Mouse (Mus musculus) intestine, embryonic 15.5 days (tissue): ENCODE measurements around the gene Stx1a. TPM values are rescaled to one million over a fixed set of nuclear protein-coding genes. Genes with fewer than 3 reads are reported as not detected.
A peak's percentile ranks its signal among the peaks of the same experiment; 100 is the strongest.
"Not testable (repeated sequence)": the region's sequence is repeated elsewhere in the genome, so short reads cannot be mapped to it uniquely, and the experiment has no call there.

Experiments used
- ATAC-seq: fragments of 200-750 bp; cut with Nextera tagmentation; 2 replicates; pipeline ENCODE4 v1.8.0; 2017; ENCODE audit warnings: moderate TSS enrichment, moderate library complexity
- H3K27ac ChIP-seq: fragments of 300-500 bp; sonication (generic); 2 replicates; pipeline ENCODE4 v1.5.1; 2015; ENCODE audit warnings: mild to moderate bottlenecking, inconsistent platforms
- H3K27me3 ChIP-seq: fragments of 300-500 bp; sonication (generic); replicated peaks from 2 replicates; pipeline ENCODE4 v1.6.1; 2015; ENCODE audit warnings: inconsistent platforms
- H3K36me3 ChIP-seq: fragments of 300-500 bp; sonication (generic); 2 replicates; pipeline ENCODE4 v1.6.1; 2015; ENCODE audit warnings: inconsistent platforms
- H3K4me1 ChIP-seq: fragments of 300-500 bp; sonication (generic); replicated peaks from 2 replicates; pipeline ENCODE4 v1.6.1; 2015; ENCODE audit warnings: inconsistent platforms
- H3K4me2 ChIP-seq: fragments of 300-500 bp; sonication (generic); replicated peaks from 2 replicates; pipeline ENCODE4 v1.6.1; 2015; ENCODE audit warnings: mild to moderate bottlenecking, inconsistent platforms
- H3K4me3 ChIP-seq: fragments of 300-500 bp; sonication (generic); replicated peaks from 2 replicates; pipeline ENCODE4 v1.5.1; 2015; ENCODE audit warnings: inconsistent platforms
- H3K9ac ChIP-seq: fragments of 300-500 bp; sonication (generic); 2 replicates; pipeline ENCODE4 v1.6.1; 2015; ENCODE audit warnings: inconsistent platforms
- H3K9me3 ChIP-seq: fragments of 300-500 bp; sonication (generic); 2 replicates; pipeline ENCODE4 v1.6.1; 2016; ENCODE audit warnings: inconsistent platforms
- WGBS: fragments of 180-500 bp; shearing (Covaris S2); methylation state at CpG from one replicate; pipeline ENCODE4 v1.1.7; 2015; 5-methylcytosine and 5-hydroxymethylcytosine counted together
- polyA plus RNA-seq: library from polyadenylated mRNA; unstranded; fragments of >200 nt; fragmentation: Nextera tagmentation; extraction: Ambion mirVana; gene quantifications from 2 replicates; pipeline ENCODE4 v1.2.1, GENCODE M21; 2015

Stx1a gene
- polyA plus RNA-seq, 1 experiment from 2014 or later: 13.0 TPM

GRCm38 (mm10) chr5:135049268-135049667 is 26.0 kb downstream of the Stx1a start:
- H3K4me2 ChIP-seq, H3K9ac ChIP-seq, H3K4me3 ChIP-seq, ATAC-seq, H3K9me3 ChIP-seq, H3K4me1 ChIP-seq, H3K27me3 ChIP-seq, H3K27ac ChIP-seq: not testable (repeated sequence)
- H3K36me3 ChIP-seq: peaks cover 20% of the 10 kb centered on the region
- 88% methylated on average over 6 of the region's 6 CpGs for WGBS

GRCm38 (mm10) chr5:135053356-135053755 is 30.1 kb downstream of the Stx1a start:
- Histone ChIP-seq H3K9ac (no peak overlapping the region), H3K4me3 (no peak overlapping the region), H3K4me1 (no peaks in the 10 kb centered on the region), H3K36me3 (peaks cover 41% of the 10 kb centered on the region), H3K27me3 (no peaks in the 10 kb centered on the region), H3K4me2 (no peak overlapping the region), H3K9me3 (no peaks in the 10 kb centered on the region), H3K27ac (no peak overlapping the region)
- WGBS: 90% methylated on average over 12 of the region's 12 CpGs
- ATAC-seq: no peak

- peak within 1 kb of the TSS; percentile 15 for H3K27ac ChIP-seq
- peak within 1 kb of the TSS; percentile 84 for H3K4me3 ChIP-seq
- peaks cover 16% of the 10 kb centered on the region; the same call in 1 of the 2 replicates for H3K4me1 ChIP-seq
- ATAC-seq: peak; percentile 99
- H3K27me3 ChIP-seq: no peaks in the 10 kb centered on the region
- peak within 1 kb of the TSS; percentile 89 for H3K9ac ChIP-seq
- WGBS: under 1% methylated on average over 52 of the region's 52 CpGs
- H3K36me3 ChIP-seq: peaks cover 17% of the 10 kb centered on the region
- H3K4me2 ChIP-seq: peak within 1 kb of the TSS; percentile 90
- H3K9me3 ChIP-seq: no peaks in the 10 kb centered on the region; the same call in 1 of the 2 replicates
Observed at GRCm38 (mm10) chr5:135063629-135064381, 40.5 kb downstream of the Stx1a start, which contains the start of gene Dnajc30. TSS of gene Dnajc30 (plus strand) at chr5:135064202.

- Histone ChIP-seq H3K27me3 (no peaks in the 10 kb centered on the region), H3K4me3 (peak overlapping the region; percentile 84), H3K9ac (peak overlapping the region; percentile 89), H3K4me1 (peaks cover 16% of the 10 kb centered on the region; the same call in 1 of the 2 replicates), H3K9me3 (no peaks in the 10 kb centered on the region; the same call in 1 of the 2 replicates), H3K4me2 (peak overlapping the region; percentile 90), H3K27ac (peak overlapping the region; percentile 15), H3K36me3 (peaks cover 11% of the 10 kb centered on the region)
- ATAC-seq: peak; percentile 68
- WGBS: under 1% methylated on average over 40 of the region's 40 CpGs
Observed at GRCm38 (mm10) chr5:135064382-135064766, 41.1 kb downstream of the Stx1a start.

DNA sequence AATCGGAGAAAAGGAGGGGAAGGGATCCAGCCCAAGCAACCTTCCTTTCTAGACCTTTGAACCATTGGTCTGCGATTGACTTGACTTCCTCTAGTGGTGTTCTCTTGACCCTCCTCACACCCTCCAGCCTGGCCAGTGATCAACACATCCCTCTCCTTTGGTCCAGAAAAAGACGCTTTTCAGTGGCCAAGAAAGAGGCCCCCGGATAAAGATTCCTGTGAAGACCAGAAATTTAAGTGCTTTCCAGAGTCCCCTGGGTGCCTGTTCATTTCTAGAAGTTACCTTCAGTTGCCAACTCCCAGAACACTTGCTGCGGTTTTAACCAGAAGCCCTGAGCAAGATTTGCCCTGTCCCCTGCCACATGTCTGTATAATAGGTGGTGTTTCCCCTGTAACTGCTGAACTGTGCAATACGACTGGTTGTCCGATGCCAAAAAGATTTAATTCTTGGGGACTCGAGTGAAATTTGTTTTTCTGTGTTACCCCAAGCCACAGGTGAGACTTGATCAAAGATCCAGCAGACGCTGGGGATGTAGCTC is 41.7 kb downstream of the Stx1a start, which contains the start of gene Bud23:
Gene Bud23 (minus strand): TSS at position 51 of the 538 bp plus-strand sequence.
- Histone ChIP-seq H3K27ac (peak within 1 kb of the TSS; percentile 15), H3K4me1 (peaks cover 16% of the 10 kb centered on the region; the same call in 1 of the 2 replicates), H3K4me2 (peak within 1 kb of the TSS; percentile 90), H3K9ac (peak within 1 kb of the TSS; percentile 89), H3K4me3 (peak within 1 kb of the TSS; percentile 84)
- H3K27me3 ChIP-seq, H3K36me3 ChIP-seq, H3K9me3 ChIP-seq, ATAC-seq: not testable (repeated sequence)
- 71% methylated on average over 9 of the region's 9 CpGs for WGBS

DNA sequence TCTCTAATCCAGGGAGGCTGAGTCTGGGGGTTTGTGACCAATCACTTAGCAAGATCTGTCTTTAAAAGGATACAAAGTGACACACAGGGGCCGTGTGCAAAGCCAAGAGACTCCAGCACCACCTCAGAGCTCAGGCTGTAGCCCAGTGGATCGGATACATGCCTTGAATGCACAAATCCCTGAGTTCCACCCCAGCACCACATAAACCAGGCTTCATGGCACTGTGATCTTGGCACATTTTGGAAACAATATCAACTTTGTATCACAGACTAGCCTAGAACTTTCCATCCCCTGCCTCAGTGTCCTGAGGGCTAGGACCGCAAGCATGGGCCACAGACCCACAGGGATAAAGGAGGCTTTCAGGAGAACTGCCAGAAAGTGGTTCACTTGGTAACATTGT is 42.7 kb downstream of the Stx1a start:
- Histone ChIP-seq H3K27me3 (no peaks in the 10 kb centered on the region), H3K4me1 (peaks cover 16% of the 10 kb centered on the region; the same call in 1 of the 2 replicates), H3K9me3 (no peaks in the 10 kb centered on the region; the same call in 1 of the 2 replicates), H3K36me3 (no peaks in the 10 kb centered on the region; the same call in 1 of the 2 replicates), H3K27ac (no peak overlapping the region), H3K4me3 (no peak overlapping the region), H3K9ac (no peak overlapping the region), H3K4me2 (no peak overlapping the region; the same call in 1 of the 2 replicates)
- no peak for ATAC-seq
- 93% methylated on average over 3 of the region's 3 CpGs for WGBS

GRCm38 (mm10) chr5:135070448-135070847 is 47.2 kb downstream of the Stx1a start:
- ATAC-seq: no peak
- no peak overlapping the region for H3K9ac ChIP-seq
- H3K27me3 ChIP-seq: no peaks in the 10 kb centered on the region
- H3K4me2 ChIP-seq: no peak overlapping the region
- no peak overlapping the region for H3K4me3 ChIP-seq
- no peaks in the 10 kb centered on the region; the same call in 1 of the 2 replicates for H3K9me3 ChIP-seq
- WGBS: 81% methylated on average over 3 of the region's 3 CpGs
- H3K36me3 ChIP-seq: no peaks in the 10 kb centered on the region
- no peak overlapping the region for H3K27ac ChIP-seq
- H3K4me1 ChIP-seq: peaks cover 17% of the 10 kb centered on the region

DNA sequence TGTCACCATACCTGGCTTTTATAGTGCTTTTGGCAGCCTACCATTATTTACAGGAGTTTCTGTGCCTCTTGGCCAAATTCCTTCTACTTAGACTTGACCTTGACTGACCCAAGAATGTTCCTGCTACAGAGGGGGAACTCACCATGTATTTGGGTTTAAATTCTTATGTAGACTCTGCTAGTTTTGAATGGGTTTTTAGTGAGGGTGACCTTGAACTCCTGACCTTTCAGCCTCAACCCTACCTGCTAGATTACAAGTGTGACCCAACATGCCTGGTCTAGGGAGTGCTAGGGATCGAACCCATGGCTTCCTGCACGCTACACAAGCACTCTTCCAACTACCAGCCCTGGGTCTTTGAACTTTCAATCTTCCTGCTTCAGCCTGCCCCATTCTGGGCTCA is 48.8 kb downstream of the Stx1a start:
- Histone ChIP-seq H3K4me3 (no peak overlapping the region), H3K9me3 (no peaks in the 10 kb centered on the region; the same call in 1 of the 2 replicates), H3K27ac (no peak overlapping the region), H3K9ac (no peak overlapping the region), H3K4me1 (peaks cover 15% of the 10 kb centered on the region), H3K4me2 (no peak overlapping the region), H3K27me3 (no peaks in the 10 kb centered on the region), H3K36me3 (no peaks in the 10 kb centered on the region)
- 95% methylated on average over 2 of the region's 2 CpGs for WGBS
- no peak for ATAC-seq

DNA sequence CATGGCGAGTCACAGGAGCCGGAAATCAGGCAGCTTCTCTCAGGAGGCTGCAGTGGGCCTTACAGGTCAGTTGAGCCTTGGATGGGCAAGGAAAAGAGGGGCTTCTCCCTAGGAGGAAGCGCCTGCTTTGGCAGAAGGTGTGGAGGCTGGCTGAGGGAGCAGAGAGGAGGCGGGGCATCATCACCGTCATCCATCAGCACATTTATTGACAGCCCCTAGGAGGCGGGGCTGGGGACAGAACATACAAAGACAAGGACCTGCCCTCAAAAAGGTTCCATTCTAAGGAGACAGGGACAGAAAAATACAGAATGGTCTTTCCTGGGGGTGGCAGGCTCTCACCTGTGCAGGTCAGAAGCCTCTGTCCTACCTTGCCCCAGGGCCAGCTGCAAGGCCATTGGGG is 49.4 kb downstream of the Stx1a start:
- Histone ChIP-seq H3K27me3 (no peaks in the 10 kb centered on the region), H3K27ac (no peak overlapping the region), H3K36me3 (no peaks in the 10 kb centered on the region), H3K4me3 (no peak overlapping the region), H3K9ac (no peak overlapping the region), H3K9me3 (no peaks in the 10 kb centered on the region; the same call in 1 of the 2 replicates), H3K4me2 (no peak overlapping the region), H3K4me1 (peaks cover 18% of the 10 kb centered on the region)
- WGBS: 64% methylated on average over 6 of the region's 6 CpGs
- ATAC-seq: no peak

DNA sequence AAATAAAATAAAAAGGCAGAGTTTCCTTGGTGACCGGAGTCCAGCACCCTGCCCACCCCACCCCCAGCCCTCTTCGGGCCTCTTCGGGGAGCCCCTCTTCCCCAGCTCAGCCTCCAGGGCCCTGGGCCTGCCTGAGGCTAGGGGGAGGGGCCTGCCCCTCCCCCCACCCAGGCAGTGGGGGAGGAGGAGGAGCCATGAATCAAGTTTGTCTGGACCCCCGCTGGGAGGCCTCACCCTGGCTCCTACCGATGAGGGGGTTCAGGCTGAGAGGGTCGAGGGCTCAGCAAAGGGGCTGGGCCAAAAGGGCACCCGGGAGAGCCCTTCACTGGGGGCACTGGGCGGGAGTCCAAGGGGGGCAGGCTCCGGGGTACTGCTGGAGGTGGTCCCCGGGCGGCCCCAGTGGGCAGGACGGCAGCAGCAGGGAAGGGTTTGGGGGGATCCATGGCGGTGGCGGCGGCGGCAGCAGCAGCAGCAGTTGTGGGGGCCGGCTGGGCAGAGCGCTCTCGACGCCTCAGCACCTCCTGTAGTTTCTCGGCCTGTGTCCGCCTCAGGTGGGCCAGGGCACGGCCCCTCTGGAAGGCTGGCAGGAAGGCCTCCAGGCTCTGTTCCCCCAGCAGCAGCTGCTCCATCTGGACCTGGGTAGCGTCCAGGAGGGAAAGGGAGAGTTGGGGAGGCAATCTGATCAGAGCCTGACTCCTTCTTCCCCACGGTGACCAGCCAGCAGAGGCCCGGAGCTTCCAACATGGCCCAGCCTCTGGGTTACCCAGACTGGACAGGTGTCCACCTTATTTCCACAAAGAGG is 50.3 kb downstream of the Stx1a start:
- H3K4me2 ChIP-seq: peak overlapping the region; percentile 12
- H3K4me1 ChIP-seq: peaks cover 20% of the 10 kb centered on the region
- WGBS: 35% methylated on average over 26 of the region's 26 CpGs
- H3K27ac ChIP-seq: no peak overlapping the region
- H3K9ac ChIP-seq: peak overlapping the region; percentile 11; the same call in 1 of the 2 replicates
- no peaks in the 10 kb centered on the region; the same call in 1 of the 2 replicates for H3K9me3 ChIP-seq
- no peak for ATAC-seq
- no peaks in the 10 kb centered on the region for H3K27me3 ChIP-seq
- no peaks in the 10 kb centered on the region for H3K36me3 ChIP-seq
- H3K4me3 ChIP-seq: no peak overlapping the region

DNA sequence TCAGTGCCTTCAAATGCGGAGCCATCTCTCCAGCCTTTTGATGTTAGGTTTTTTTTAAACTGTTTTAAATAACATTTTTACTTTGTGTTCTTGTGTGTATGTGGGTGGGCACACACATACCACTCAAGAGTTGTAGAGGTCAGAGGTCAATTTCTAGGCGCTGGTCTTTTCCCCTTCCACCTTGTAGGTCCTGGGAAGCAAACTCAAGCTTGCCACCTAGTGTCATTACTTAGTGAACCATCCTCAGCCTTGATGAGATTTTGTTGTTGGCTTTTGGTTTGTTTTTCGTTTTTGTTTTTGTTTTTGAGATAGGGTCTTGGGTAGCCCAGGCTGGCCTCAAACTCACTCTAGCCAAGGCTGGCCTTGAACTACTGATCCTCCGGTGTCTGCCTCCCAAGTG is 52.4 kb downstream of the Stx1a start:
- Histone ChIP-seq H3K9ac (no peak overlapping the region), H3K4me3 (no peak overlapping the region), H3K36me3 (no peaks in the 10 kb centered on the region), H3K27me3 (no peaks in the 10 kb centered on the region; the same call in 1 of the 2 replicates), H3K27ac (no peak overlapping the region), H3K4me2 (no peak overlapping the region), H3K9me3 (no peaks in the 10 kb centered on the region), H3K4me1 (peaks cover 21% of the 10 kb centered on the region)
- no peak for ATAC-seq
- WGBS: 62% methylated on average over 4 of the region's 4 CpGs

GRCm38 (mm10) chr5:135076368-135076767 is 53.1 kb downstream of the Stx1a start:
- 80% methylated on average over 14 of the region's 14 CpGs for WGBS
- no peaks in the 10 kb centered on the region for H3K9me3 ChIP-seq
- H3K9ac ChIP-seq: 0 out of 2 replicates have a peak overlapping the region, but pooled peaks have one; percentile 10
- ATAC-seq: no peak
- peak overlapping the region; percentile 44; the same call in 1 of the 2 replicates for H3K27ac ChIP-seq
- no peak overlapping the region for H3K4me3 ChIP-seq
- no peaks in the 10 kb centered on the region; the same call in 1 of the 2 replicates for H3K27me3 ChIP-seq
- H3K36me3 ChIP-seq: no peaks in the 10 kb centered on the region
- H3K4me2 ChIP-seq: peak overlapping the region; percentile 89
- peaks cover 21% of the 10 kb centered on the region for H3K4me1 ChIP-seq
